Mouse (Mus musculus): ENCODE results near the gene Pknox2.

GRCm38 (mm10) chr9:36850091-36850490 lies 297.1 kb downstream of the Pknox2 start:
- no peak for TF ChIP-seq CTCF (IDR thresholded peaks at IDR 0.05; ENCODE audit: low read depth, low read length)
- TF ChIP-seq POLR2A (IDR thresholded peaks at IDR 0.05; ENCODE audit: borderline replicate concordance, low read depth, low read length) = no peak

Data from bone marrow macrophage, adult 2 months (primary cell).